Mouse (Mus musculus) thymus, postnatal 36 days (tissue): ENCODE data around the gene Afg3l1.
"Not testable (repeated sequence)": the region's sequence is repeated elsewhere in the genome, so short reads cannot be mapped to it uniquely, and the experiment has no call there.

Experiments
- DNase-seq, 2 experiments: peaks; one replicate each; pipeline ENCODE4 v3.0.0; 2022; ENCODE audit warnings: mixed read lengths in 2 of 2

Gene Afg3l1

DNA sequence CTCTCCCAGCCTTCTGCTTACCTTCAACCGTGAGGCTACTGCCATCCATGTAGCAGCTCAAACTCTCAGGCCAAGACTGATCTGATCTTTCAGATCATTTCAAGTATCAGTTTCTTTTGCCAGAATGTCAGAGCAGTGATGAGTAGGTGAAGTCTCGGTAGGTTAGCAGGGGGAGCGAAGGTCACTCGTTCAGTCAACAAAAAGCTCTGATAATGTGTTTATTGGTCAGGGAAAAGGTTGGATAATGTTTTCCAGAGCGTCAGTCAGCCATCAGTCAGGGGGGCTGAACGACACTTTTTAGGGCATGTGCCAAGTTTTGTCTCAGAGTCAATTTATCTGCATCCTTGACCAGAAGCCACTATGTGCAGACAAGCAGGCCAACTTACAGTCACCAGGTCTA lies 4.7 kb upstream of the Afg3l1 start:
- not testable (repeated sequence) for DNase-seq

DNA sequence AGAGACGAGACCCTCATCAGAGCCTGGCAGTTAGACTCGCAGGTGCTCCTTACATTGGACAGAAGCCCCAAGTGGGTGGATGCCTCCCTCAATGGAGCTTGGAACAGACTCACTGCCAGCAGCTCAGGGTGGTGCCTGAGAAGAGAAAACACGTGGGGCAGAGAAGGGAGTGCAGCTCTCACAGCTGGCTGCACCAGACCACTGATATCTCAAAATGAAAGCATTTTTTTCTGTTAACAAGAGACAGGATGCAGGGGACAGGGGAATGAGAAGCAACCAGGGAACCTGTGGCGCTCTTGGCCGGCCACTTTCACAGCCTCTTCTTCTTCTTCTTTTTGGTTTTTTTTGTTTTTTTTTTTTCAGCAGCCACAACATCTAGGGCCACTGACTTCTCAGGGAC lies 3.2 kb upstream of the Afg3l1 start:
- DNase-seq: not testable (repeated sequence)

DNA sequence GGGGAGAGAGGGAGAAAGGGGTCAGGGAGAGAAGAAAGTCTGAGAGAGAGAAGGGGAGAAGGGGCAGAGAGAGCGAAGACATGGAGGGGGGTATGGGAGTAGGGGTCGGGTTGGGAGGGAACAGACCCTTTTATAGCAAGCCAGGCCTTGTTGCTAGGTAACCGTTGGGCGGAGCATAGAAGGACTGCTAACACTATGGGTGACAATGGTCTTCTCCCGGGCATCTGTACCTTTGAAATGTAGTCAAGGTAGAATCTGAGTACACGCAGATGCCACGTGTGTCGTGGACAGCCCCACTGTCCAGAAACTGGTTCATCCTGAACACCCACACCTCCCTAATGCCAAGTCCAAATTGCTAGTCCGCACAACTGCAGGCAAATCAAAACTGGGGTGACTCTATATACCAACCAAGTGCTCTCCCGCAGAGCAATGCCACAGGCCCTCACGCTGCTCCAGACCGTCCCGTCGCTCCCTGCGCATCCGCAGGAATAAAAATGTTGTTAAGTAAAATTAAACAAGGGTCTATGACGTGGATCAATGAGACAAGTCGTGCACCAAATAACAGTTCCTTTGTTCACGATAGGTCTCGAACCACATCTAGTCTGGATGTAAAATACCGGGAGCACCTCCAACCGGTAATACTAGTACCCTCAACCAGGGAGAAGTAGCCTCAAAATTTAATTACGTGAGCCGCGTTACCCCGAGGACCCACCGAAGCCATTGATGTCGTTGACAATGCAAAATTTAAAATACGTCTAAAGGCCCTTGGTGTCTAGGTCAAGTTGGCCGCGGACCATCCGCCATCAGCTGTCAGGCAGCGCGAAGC lies 579 bp upstream of the Afg3l1 start:
- peak; percentile 3 to 16 for DNase-seq

DNA sequence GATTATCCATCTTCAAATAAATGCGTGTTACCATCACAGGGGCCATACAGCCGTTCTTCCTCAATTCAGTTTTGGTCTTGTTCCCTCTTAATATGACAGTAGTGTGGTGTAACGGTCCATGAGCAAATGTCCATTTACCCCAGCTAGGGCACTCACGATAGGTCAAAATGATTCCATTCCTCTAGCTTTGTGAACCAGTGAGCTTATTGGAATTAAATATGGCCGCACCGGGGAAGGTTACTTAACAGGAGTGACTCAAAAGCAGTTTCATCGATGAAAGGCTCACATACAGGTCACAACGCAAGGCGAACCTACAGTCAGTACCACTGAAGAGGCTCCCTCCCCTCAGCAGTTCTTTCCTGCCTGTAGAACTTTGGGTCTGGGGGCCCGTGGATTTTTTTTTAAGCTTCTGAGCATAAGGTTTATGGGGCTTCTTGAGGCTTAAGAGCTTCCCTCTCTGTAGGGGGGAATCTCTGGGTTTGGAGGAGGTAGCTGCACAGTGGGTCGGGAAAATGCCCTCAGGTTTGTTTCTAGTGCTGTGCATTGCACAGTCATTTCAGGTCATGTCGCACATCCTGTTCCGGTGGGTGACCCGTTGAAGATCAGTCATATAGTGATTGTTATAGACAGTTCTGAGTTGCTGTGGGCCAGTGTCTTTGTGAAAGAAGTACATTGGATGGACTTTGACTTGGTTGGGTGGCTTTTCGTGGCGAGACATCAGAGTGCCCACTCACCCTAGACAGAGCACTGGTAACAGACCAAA lies 934 bp downstream of the Afg3l1 start:
- DNase-seq: no peak

DNA sequence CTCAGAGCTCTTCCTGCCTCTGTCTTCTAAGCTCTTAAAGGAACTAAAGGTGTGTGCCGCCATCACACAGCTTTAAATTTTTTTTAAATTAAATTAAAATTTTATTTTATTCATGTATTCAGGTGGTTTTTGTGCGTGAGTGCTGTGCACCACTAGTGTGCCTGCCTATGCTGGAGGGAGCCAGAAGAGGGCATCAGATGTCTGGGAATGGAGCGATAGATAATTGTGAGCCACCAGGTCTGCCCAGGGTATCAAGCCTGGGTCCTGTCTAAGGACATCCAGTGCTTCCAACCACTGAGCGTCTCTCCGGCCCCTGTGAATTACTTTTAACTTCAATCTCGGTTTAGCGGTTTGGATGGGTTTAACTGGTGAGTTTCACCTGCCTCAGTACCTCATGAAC lies 4.9 kb downstream of the Afg3l1 start:
- DNase-seq: peak in 1 of 2 experiments; percentile 23

DNA sequence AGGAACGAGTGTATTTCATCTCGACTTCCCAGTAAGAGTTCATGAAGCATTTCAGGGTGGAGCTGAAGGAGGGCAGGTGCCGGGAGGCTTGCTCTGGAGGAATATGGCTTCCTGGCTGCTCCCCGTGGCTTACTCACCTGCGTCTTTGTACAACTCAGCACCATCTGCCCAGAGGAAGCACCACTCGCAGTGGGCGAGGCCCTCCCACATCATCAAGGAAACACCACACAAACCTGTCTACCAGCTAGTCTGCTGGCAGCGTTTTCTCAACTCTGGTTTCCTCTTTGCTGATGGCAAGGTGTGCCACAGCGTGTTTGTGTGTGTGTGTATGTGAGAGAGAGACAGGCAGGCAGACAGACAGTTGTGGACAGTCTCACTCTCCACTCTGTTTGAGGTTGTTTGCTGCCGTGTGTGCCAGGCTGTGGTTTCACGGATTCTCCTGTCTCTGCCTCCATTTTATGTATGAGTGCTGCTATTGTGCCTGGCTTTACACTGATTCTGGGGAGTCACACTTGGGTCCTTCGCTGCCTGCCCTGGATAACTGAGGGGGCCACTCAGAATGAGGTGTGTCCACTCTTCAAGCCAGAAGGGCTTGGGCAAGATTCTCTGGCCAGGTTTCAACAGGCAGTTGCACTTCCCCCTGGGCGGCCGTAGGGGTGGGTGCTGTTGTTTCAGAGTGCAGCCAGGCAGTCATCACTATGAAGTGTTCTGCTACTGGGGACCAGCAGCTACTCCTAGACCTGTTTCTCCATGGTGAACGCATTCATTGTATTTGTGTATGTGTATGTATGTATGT lies 13.8 kb downstream of the Afg3l1 start:
- DNase-seq: no peak

DNA sequence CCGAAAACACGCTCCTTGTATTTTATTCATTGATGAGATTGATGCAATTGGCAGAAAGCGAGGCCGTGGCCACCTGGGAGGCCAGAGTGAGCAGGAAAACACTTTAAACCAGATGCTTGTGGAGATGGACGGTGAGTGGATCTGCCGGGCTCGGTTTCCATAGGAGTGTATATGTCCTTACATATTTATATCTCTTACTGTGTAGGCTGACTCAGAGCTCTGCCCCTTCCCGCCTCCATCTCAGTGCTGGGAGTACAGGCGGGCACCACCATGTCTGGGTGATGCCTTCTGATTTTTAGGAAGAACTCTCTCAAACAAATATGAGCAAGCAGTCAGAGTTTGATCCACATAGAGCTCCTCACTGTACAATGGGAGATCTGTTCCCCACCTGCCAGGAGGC lies 15.2 kb downstream of the Afg3l1 start:
- DNase-seq: no peak

DNA sequence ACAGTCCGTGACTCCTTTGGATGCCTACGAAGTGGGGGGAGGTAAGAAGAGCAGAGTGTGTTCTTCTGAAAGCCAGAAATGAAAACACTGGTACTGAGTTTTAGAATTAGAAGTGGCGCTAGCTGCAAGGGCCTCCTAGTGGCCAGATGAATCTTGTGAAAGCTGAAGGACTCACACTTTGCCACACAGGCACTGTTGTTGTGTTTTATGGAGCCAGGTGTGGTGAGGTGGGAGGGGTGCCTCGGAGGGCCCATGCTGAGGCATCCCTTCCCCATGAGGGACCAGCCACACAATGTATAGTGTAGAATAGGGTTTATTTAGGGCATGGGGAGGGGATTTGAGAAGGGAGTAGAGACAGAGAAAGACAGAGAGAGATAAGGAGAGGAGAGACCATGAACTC lies 20.0 kb downstream of the Afg3l1 start:
- DNase-seq: no peak

DNA sequence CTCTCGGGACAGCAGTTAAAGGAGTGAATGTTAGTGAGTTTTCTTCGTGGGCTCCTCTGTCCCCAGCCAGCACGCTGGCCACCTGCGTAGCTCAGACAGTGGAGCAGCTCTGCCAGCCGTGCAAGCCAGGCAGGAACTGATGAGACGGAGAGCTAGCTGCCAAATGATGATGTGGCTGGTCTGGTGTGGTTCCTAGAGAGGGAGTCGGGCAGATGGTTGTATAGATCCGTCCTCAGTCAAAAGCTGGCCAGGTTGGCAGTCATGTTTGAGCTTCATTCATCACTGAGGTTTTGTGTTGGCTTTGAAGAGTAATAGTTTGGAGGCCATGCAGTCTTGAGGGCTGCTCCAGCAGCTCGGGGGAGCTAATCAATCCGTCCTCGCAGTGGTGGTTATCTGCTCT lies 21.3 kb downstream of the Afg3l1 start:
- no peak for DNase-seq

DNA sequence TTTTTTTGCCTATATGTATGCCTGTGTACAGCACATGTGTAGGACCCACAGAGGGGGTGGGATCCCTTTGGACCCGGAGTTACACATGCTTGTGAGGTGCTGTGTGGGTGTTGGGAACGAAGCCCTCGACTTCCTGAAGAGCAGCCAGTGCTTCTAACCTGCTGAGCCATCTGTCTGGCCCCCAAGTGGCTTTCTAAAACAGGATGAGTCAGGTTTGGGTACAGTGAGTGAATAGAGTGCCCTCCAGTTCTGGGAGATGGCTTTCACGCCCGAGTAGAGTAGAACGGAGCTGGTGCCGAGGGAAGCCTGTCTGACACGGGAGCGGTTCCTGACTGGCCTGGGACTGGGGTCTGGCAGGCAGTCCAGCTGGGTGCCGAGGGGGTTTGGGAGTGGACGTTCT lies 21.9 kb downstream of the Afg3l1 start:
- DNase-seq: no peak

DNA sequence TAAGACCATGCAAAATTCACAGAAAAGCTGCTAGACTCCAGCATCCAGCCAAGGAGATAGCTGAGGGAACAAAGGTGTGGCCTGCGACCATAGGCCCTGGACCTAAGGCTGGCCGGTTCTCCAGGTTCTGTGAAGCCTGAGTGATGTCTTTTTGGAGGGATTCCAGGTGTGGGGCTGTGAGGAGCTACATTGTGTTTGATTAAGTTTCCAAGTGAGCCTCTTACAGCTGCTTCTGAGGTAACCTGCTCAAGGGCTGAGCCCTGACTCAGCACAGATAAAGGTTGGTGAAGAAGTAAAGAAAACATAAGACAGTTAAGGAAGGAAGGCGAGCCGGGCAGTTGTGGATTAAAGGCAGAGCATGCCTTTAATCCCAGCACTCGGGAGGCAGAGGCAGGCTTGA lies 24.5 kb downstream of the Afg3l1 start:
- no peak for DNase-seq

DNA sequence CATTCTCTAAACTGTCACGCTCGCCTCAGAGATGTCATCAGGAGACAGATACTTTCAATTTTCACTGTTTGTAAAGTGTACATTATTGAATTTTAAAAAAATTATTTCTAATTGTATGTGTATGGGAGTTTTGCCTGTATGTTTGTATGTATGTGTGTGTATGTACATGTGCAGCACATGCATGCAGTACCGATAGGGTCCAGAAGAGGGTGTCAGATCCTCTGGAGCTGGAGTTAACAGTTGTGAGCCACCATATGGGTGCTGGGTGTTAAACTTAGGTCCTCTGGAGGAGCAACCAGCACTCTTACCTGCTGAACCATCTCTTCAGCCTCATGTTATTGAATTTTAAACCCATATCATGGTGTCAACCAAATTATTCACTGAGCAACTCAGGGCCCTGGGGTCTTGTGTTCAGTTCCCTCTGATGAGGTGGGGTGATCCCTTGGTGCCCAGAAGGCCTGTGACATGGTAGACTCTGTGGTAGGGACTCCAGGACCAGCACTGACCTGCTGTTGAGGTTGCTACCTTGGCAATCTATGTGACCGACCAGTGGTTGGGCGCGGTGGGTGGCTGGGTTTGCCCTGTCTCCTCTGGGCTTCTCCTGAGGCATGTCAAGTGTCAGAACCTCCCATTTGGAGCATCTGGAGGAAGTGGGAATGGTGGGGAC lies 26.2 kb downstream of the Afg3l1 start:
- no peak for DNase-seq

DNA sequence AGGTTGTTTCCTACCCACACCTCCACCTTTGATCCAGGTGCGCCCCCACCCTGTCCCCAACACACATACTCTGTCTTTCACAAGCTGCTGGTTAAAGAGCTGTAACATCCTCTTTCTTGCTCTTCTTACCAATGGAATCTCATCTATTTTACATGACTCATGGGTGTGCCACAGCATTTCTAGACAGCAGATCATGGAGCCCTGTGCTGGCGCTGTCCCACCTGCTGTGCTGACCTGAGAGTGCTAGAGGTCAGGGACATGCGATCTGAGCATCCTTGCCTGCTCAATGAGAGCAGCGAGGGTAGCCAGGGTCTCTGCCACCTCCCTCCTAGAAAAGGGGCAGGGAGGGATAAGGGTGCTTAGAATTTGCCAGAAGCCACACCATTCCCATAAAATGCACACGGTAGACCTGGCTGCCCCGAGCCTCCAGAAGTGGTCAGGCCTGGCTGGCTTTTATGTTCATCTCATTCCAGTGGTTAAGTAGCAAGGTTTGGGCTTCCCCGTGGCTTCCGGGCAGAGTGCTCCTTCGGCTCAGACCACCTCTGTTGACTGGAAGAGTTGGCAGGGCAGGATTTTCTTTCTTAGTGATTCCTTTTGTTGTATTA lies 27.0 kb downstream of the Afg3l1 start:
- no peak for DNase-seq

DNA sequence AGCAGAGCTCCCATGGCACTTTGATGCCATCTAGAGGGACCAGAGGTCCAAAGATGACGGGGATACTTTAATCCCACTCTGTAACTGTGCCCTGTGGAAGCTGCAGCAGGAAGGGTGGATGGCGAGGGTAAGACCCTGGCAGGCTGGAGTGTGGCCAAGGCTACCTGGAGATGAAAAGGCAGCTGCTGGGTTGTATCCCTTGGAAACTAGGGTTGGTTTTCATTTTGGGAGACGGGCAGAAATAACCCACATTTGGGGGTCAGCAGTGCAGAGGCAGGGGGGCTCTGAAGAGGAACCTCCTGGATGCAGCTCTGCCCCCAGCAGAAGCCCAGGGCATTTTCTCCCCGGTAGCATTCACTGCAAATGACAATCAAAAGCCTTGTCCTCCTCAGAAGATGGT lies 27.6 kb downstream of the Afg3l1 start:
- no peak for DNase-seq

DNA sequence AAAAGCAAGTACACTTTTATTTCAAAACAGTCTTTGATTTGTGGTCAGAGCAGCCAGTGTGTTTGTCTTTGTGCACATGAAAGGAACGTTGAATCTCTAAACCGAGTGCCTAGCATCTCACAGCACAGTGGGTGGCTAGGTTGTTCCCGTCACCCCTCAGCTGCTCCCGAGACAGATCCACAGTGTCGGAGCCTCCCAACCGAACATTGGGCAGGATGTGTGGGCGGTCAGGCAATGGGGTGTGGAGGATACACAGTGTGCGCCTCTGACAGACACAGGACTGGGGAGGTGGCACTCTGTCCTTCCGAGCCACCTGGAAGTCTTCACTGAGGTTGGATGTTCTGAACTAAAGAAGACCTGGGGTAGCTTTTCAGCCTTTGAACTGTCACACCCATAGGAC lies 28.0 kb downstream of the Afg3l1 start:
- DNase-seq: no peak

DNA sequence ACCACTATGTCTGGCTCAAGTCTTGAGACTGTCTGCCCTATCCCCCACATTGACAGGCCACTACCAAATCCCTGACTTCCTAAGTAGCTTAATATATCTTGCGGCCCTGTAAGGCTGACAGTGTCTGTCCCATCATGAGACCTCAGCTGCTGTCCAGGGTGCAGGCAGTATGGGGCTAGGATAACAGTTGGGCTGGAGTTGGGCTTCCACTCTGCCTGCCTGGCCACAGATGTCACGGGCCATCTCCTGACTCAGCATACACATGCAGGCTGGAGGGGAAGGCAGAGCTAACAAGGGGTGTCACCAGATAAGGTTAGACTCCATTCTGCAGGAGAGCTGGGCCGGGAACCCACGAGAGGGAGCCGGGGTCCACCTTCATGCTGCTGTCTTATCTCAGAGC lies 29.4 kb downstream of the Afg3l1 start:
- no peak for DNase-seq

DNA sequence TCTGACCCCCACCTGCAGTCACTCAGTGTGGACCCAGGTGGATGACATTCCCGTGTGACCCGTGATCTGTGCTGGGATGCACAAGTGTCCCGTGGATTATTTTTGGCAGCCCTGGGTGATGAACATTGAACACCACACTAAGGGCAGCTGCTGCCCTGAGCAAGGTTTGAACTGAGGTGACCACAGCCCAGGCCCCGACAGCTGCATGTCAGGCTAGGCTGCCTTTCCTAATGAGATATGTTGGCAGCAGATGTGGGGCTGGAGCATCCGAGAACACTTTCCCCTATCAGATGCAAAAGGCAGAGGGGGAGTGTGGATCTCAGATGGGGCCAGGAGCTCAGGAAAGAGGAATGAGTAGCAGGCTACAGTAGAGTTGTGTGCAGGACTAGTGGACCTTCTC lies 33.1 kb downstream of the Afg3l1 start:
- DNase-seq: no peak

DNA sequence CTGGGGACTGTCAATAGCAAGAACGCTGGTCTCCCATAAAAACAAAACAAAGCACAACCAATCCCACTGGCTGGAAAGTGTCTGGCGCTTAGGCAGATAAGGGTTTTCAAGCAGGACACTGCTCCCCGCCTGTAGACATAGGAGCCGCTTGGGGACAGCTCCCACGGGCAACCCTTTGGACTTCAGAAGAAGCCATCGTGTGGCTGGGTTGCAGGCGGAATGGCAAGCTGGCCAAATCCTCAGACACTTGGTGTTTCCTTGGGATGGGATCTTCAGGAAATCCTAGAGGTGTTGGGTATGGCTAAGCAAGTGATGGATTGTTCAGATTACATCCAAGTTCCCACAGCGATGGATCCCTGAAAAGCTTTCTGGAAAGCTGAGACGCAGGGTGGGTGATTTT lies 36.4 kb downstream of the Afg3l1 start:
- DNase-seq: no peak

DNA sequence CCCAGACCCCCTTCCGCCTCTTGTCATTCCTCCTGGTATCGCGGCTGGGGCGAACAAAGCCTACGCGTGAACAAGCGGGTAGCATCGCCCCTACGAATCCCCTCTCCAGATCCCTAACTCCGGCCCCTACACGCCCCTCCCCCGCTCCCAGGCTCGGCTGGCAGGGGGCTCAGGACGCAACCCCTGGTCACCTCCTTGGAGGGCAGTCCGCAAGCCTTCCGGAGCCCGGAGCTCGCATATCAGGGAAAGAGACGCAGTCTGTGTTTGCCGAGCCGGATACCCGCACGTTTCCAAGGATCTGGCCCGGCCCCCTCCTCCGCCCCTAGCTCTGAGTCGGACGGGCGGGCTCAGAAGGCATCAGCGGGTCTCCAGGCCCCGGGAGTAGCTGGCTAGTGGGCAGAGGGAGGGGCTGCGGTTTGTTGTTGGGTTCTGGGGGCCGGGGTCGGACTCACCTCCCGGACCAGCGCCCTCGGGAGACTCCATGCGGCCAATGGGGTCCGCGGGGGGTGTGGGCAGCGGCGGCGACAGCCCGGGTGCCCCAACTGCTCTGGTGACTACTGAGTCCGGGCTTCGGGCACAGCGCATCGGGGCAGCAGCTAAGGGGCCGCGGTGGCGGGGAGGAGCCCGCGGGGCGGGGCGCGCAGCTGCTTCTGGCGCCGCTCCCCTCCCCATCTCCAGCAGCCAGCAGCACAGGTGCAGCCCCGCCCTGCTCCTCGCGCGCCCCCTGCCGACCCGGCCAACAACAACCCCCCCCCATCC lies 37.3 kb downstream of the Afg3l1 start, which contains the start of gene Dbndd1:
Gene Dbndd1, minus strand, starts transcription at position 683 of the 759 bp plus-strand sequence.
- DNase-seq: peak; percentile 81 to 86

DNA sequence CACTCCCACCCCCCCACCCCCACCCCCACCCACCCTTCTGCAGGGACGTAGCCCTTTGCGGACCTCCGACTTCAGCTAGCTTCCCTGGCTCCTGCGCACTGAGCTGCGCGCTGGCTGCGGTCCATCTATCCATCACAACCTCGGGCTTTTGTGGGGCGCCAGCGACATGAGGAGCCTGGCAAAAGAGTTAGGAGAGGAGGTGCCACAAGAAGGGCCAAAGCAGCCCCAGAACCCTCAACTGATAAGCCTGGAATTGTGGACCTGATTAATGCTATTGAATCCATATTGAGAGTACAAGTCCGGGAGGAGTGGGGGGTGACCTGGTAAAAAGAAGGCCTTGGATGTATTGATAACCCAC lies 37.8 kb downstream of the Afg3l1 start:
- no peak for DNase-seq

DNA sequence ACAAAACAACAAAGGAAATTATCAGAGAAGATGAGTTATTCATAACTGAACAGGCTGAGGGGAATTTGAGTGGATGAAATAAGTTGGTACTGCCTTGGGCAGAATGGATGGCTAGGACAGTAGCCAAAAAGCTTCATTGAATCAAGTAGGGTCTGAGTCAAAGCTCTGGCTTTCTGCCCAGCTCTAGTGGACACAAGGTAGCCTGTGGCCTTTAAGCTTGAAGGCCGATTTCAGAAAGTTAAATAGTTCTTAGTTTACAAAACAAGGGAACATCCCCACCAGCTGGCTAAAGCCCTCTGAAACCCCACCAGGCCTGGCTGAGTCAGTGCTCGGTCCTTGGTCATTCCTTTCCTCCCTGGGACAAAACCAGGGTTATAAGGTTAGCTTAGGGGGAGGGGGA lies 38.9 kb downstream of the Afg3l1 start:
- no peak for DNase-seq

DNA sequence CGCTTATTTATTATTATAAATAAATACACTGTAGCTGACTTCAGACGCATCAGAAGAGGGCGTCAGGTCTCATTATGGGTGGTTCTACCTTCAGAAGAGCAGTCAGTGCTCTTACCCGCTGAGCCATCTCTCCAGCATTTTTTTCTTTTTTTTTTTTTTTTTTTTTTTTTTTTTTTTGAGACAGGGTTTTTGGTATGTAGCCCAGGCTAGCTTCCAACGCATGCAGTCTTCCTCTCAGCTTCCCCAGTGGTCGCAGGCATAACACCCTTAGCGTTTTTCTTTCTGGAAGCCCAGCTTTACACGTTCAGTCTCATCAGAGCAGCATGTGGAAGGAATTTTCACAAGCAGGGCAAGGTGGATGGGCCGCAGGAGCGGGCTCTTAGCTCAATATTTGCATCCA lies 40.5 kb downstream of the Afg3l1 start:
- no peak for DNase-seq
